Mouse (Mus musculus) left cerebral cortex, adult 2 months (tissue): Measurements from ENCODE around the gene Igf2r. TPM values are rescaled to one million over a fixed set of nuclear protein-coding genes. Genes with fewer than 3 reads are reported as not detected.

ENCODE experiments used
- DNase-seq, 2 experiments: peaks; one replicate each; pipeline ENCODE4 v3.0.0; 2021 to 2022; ENCODE audit warnings: low spot score in 2 of 2, mixed read lengths in 1 of 2; ENCODE audit errors: extremely low spot score in 1 of 2
- H3K27ac ChIP-seq: fragments of 200-600 bp; 2 replicates; pipeline ENCODE4 v1.8.1; 2022
- H3K4me3 ChIP-seq: fragments of 200-600 bp; 2 replicates; pipeline ENCODE4 v1.8.1; 2022
- CTCF ChIP-seq: fragments of 200-600 bp; IDR thresholded peaks from 2 replicates; pipeline ENCODE4 v1.8.1; 2022; ENCODE audit warnings: antibody characterized with exemption, mild to moderate bottlenecking, moderate library complexity
- intact Hi-C: fragments of 180-260 bp; cut with DNase I; formaldehyde crosslinking; loops from one replicate; pipeline ENCODE4 v1.15.1; 2025
- total RNA-seq, 2 experiments: library from RNA; stranded (reverse); gene quantifications; 2 replicates each; pipeline ENCODE4 v1.2.3; 2021

The Igf2r gene
- total RNA-seq, 2 experiments from 2014 or later: 29.1 to 29.3 TPM

DNA sequence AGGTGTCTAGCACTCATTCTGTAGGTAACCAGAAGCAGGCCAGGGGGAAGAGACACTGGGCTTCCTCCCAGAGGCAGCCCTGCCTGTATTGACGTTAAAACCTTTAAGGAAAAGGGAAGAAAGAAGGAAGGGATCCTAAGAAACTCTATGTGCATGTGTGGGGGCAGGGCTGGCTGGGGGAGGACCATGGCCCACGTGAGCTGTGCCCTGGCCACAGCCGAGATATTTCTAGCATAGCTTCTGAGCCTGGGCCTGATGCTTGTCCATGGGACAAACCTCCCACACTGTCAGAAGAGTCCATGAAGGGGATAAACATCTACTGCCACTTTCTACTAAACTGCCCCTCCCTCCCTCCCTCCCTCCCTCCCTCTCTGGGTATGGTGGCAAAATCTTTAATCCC is 95.6 kb downstream of the Igf2r start:
- H3K4me3 ChIP-seq: no peak overlapping the region
- intact Hi-C loops: no loop called here
- no peak overlapping the region for H3K27ac ChIP-seq
- DNase-seq: no peak
- no peak for TF ChIP-seq CTCF

DNA sequence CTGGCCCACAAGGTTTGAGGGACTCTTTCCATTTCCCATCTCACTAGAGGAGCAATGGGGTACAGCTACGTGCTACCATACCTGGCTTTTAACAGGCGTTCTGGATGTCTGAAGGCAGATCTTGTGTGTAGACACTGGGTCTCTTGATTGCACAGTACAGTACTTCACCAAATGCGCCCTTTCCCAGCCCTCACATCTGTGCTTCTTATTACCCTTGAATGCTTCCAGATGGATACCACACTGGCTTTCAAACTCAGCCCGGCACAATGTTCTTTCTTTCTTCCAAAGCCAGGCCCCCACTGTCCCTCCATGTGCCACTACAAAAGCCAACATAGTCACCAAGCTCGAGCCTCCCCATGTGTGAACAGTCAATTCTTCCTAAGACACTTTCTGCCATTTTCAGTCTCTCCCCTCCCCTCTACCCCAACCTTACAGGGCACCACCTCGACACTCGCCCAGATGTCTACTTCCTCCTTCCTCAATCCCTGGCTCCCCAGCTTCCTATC is 97.1 kb downstream of the Igf2r start:
- DNase-seq: no peak
- TF ChIP-seq CTCF: no peak
- intact Hi-C loops: no loop called here
- no peak overlapping the region for H3K4me3 ChIP-seq
- H3K27ac ChIP-seq: no peak overlapping the region

DNA sequence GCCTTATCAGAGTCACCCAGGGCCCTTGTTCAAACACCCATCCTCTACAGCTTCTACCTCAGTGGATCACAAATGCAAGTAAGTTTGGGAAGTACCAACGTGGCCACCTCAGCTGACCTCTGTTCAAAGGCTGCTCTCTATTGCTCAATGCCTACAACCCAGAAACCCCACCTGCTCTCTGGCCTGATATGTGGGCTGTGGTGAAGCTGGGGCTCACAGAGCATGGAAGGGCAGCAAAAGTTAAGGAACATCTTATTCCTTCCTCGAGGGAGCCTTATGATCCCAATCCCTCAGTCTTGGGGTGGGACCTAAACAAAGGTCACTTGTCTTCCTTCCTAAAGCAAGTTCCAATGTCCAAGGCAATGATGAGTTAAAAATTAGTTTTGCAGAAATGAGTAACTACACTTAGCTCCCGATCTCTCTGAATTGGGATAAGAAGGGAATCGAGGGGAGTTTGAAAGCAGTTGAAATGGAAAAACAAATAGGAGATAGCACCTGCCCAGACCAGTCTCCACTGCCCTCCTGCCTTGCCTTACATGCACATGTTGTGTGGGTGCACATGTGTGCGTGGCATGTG is 98.3 kb downstream of the Igf2r start:
- no peak for TF ChIP-seq CTCF
- no peak for DNase-seq
- no peak overlapping the region for H3K27ac ChIP-seq
- H3K4me3 ChIP-seq: no peak overlapping the region
- intact Hi-C loops: no loop called here

DNA sequence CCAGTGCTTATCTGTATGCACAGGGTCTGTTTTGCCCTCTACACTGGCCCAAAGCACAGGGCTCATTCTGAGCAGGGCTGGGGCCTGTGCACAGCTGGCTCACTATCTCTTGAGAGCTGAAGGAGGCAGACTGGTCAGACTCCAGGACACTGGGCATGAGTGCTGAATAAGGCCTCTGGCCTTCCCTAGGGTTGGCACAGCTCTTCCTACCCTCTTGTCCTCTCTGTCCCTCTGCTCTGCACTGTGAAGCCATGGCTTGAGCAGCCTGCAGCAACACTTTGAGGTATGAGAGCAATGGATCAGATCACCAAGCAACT is 100.1 kb downstream of the Igf2r start:
- TF ChIP-seq CTCF: no peak
- DNase-seq: no peak
- Histone ChIP-seq H3K27ac (no peak overlapping the region), H3K4me3 (no peak overlapping the region)
- intact Hi-C loops: no loop called here

DNA sequence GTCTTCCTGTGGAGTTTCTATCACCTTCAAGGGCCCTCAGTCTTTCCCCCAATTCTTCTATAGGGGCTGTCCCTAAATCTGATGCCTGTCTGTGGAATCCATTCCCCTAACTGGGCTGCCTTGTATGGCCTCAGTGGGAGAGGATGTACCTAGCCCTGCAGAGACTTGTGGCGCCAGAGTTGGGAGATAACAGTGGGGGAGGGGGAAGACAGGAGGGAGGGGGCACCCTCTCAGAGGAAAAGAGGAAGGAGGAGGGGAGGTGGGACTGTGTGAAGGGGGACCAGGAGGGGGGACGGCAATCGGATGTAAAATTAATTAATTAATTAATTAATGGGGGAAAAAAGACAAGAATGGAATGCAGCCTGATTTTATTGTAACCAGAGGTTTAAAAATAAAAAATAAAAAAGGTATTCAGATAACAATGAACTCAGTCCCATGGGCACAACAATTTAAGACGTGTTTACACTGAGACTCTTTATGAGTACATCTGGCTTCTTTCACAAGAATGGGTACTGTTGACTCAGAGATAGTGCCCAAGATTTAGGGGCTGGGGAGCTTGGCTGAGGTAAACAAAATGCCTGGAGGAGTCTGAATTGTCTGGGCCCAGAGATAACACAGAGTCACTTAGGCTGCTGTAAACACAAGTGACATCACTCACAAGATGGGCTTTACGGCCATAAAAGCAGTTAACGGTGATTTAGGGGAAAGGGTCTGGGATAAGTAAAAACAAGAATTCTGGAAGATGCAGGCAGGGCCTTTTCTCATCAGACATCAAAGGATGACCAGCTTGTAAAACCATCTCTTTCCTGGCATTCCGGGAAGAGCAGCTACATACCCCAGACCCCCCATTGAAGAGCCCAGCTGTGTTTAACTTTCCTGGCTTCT is 100.7 kb downstream of the Igf2r start:
- no peak for TF ChIP-seq CTCF
- intact Hi-C loops: no loop called here
- Histone ChIP-seq H3K27ac (no peak overlapping the region), H3K4me3 (no peak overlapping the region)
- no peak for DNase-seq

DNA sequence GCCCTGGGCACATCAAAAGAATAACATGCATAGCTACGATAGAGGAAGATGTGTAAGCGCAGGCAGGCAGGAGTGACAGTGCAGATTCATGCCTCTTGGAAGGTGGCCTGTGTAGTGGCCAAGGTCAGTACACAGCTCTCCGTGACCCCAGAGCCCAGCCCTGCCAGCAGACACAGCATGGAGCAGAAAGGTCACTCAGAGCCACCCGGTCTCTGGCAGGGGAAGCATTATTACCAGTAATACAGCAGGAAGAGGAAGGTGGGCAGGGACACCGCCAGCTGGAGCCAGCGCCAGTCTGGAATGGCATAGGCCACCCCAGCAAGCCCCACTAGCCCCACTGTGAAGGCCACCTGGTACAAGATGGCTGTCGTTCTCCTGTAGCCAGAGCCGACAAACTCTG is 105.3 kb downstream of the Igf2r start:
- DNase-seq: no peak
- intact Hi-C loops: no loop called here
- no peak for TF ChIP-seq CTCF
- H3K4me3 ChIP-seq: no peak overlapping the region
- no peak overlapping the region for H3K27ac ChIP-seq

DNA sequence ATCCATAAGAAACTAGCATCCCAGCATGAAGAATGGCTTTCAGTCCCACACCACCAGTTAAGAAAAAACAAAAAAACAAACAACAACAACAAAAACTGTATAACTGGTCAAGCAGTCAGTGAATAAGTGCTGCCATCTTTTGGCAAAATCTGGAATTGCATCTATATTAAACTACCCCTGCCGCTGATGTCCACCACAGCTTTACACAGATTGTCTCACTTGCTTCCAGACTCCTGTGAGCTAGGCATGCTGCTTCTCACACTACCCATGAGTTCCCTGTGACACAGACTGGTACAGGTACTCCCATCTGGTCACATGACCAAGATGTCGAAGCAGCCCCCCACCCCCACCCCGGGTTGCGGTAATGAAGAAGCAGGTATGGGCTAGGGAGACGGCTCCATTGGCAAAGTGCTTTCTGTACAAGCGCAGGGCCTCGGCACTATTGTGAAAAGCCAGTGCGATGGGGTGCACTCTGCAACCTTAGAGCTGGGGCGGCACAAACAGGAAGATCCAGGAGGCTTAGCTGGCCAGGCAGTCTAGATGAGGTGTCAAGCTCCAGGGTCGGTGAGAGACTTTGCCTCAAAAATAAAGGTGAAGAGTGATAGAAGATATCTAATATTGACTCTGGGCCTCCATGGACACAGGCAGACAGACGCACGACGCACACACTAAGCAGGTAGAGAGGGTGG is 108.7 kb downstream of the Igf2r start:
- Histone ChIP-seq H3K4me3 (no peak overlapping the region), H3K27ac (no peak overlapping the region)
- peak; percentile 77 for TF ChIP-seq CTCF
- no peak for DNase-seq
- intact Hi-C loops: loop anchor here (1.0 kb wide), 2 partner anchors 126 to 244 kb away; no protein-coding TSS in a partner anchor

DNA sequence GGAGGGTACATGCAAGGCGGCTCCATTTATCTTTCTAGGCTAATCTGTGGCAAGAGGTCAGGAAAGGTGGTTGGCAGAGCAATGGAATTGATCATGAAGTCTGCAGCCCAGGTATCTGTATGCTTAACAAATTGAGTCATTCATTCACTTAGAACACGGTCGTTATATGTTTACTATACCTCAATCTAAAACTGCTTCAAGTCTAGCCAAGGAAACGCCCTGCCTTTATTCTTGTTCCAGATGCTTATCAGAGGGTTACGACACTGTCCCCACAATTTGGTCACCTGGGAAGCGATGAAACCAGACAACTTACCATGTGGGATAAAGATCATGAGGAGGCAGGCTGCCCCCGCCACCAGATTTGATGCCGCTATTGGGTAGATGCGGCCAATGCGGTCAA is 110.2 kb downstream of the Igf2r start:
- intact Hi-C loops: no loop called here
- no peak for TF ChIP-seq CTCF
- no peak overlapping the region for H3K27ac ChIP-seq

DNA sequence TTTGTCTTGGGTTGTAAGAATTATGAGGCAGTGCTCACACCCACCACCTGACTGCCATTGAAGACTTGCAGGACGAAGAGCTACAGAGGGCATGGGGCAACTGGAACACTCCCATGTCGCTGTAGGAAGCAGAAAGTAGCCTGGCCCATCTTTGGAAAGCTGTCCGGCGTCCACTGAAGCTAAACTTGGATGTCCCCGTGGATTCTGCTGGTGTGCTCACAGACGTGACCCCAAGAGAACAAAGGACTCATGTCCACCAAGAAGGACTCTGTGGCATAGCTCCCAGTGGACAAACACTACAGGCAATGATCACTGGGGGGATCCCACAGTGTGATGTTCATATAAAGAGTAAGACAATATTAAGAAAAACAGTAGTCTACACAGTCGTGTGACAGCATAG is 110.7 kb downstream of the Igf2r start:
- TF ChIP-seq CTCF: no peak
- DNase-seq: no peak
- intact Hi-C loops: no loop called here
- H3K4me3 ChIP-seq: no peak overlapping the region
- no peak overlapping the region for H3K27ac ChIP-seq

More for the DNA sequence above, 110.2 kb downstream of the Igf2r start:
- no peak overlapping the region for H3K4me3 ChIP-seq
- DNase-seq: no peak

DNA sequence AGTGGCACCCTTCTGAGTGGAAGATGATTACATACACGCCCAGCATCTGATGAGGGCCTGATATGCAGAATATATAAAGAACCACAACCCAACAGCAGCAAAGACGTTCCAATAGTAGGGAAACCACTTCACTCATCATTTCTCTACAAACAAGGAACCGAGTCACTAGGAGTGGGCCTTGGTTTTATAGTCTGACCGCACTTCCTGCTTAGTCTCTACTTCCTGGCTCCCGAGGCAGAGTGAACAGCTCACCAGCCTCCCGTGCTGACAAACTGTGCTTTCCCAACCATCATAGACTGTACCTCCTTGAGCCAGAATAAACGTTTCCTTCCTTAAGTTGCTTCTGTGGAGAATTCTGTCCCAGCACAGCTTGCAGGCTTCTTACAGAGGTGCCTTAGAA is 113.6 kb downstream of the Igf2r start:
- no peak for DNase-seq
- TF ChIP-seq CTCF: no peak
- intact Hi-C loops: no loop called here
- Histone ChIP-seq H3K27ac (no peak overlapping the region), H3K4me3 (no peak overlapping the region)

DNA sequence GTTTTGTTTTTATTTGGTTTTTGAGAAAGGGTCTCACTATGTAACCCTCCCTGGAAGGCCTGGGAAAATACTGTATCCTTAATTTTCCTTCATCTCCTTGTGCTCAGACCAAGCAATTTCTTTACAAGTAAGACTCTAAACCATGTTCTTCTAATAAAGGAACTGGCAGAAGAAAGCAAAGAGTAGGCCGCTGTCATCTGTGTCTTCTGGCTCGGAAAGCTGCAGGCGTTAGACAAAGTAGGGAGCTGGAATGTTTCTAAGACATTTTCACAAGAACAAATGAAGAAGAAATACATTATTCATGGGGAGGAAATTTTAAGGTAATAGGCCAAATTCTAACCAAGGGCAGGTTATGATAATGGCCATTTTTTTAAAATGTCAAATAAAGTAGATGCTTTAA is 115.4 kb downstream of the Igf2r start:
- no peak for TF ChIP-seq CTCF
- H3K27ac ChIP-seq: peak overlapping the region; percentile 71; the same call in 1 of the 2 replicates
- intact Hi-C loops: no loop called here
- no peak for DNase-seq
- H3K4me3 ChIP-seq: no peak overlapping the region

DNA sequence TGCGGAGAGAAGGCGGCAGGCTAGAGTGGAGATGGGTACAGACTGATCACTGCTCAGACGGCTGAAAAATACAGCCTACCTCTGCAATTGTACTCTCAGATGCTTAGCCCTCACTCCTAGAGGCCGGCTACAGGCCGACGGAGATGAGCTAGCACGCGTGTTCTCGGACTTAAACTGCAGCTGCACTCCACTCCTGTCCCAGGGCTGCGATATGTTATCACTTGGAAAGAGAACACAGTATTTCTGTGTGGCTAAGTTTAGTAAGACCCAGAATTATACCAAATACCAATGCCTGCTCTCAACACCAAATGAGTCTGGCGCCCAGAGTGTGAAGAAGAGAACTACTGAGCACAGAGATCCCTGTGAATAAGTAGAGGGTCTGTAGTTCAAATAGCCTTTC is 116.9 kb downstream of the Igf2r start:
- no peak overlapping the region for H3K4me3 ChIP-seq
- DNase-seq: no peak

More for the DNA sequence above, 116.9 kb downstream of the Igf2r start:
- TF ChIP-seq CTCF: no peak
- intact Hi-C loops: no loop called here
- no peak overlapping the region; the same call in none of the 2 replicates for H3K27ac ChIP-seq
